Mouse (Mus musculus): ENCODE measurements at regions not wholly inside any gene's neighbourhood (a gene's known extent, or its start where the extent isn't known, plus 50 kb on each side); places are given as distances from the start of the nearest gene placed in this dataset.

GRCm38 (mm10) chr4:110129518-110129917 is 151.7 kb downstream of the Dmrta2 start:
- TF ChIP-seq BHLHE40 (IDR thresholded peaks at IDR 0.05; ENCODE audit: low read depth, low read length) (no peak), IRF4 (IDR thresholded peaks at IDR 0.05; ENCODE audit: low read depth, low read length) (no peak), POLR2A (IDR thresholded peaks at IDR 0.05; ENCODE audit: low read depth, low read length) (no peak), MAX (IDR thresholded peaks at IDR 0.05; ENCODE audit: low read length) (no peak)
- Histone ChIP-seq H3K4me3 (replicated peaks in 1 of 3; ENCODE audit: low read depth in 2 of 3, low read length in 2 of 3, poor library complexity in 1 of 3) (no peak overlapping the region), H3K9ac (ENCODE audit: insufficient read depth, low read depth) (no peak overlapping the region), H3K9me3 (replicated peaks; ENCODE audit: low read length) (no peaks in the 10 kb centered on the region), H3K4me2 (ENCODE audit: insufficient read depth, low read depth, poor library complexity, severe bottlenecking) (no peak overlapping the region), H3K36me3 (replicated peaks in 1 of 2; ENCODE audit: control insufficient read depth in 1 of 2, insufficient read depth in 1 of 2, low read length in 1 of 2) (no peaks in the 10 kb centered on the region), H3K4me1 (ENCODE audit: control insufficient read depth in 1 of 2, insufficient read depth in 2 of 2) (no peaks in the 10 kb centered on the region), H3K27me3 (replicated peaks) (peaks cover 72% of the 10 kb centered on the region), H3K79me2 (replicated peaks; ENCODE audit: control insufficient read depth, extremely low read depth, insufficient read depth, poor library complexity, severe bottlenecking) (no peaks in the 10 kb centered on the region), H3K27ac (ENCODE audit: insufficient read depth, low read depth) (no peak overlapping the region)
- dilution Hi-C loops (cut with MboI; ENCODE audit: extremely low pct_ligation_motif_present, extremely low pct_unique_long_range_greater_than_20kb, low sequenced_read_pairs) (no loop called here), in situ Hi-C loops (cut with MboI; ENCODE audit: low pct_ligation_motif_present, low pct_unique_long_range_greater_than_20kb, low sequenced_read_pairs) (no loop called here)
- DNase-seq (ENCODE audit: extremely low read depth): no peak

- Histone ChIP-seq H3K36me3 (replicated peaks in 1 of 2; ENCODE audit: control insufficient read depth in 1 of 2, insufficient read depth in 1 of 2, low read length in 1 of 2) (no peaks in the 10 kb centered on the region), H3K9ac (ENCODE audit: insufficient read depth, low read depth) (no peak overlapping the region), H3K27ac (ENCODE audit: insufficient read depth, low read depth) (no peak overlapping the region), H3K9me3 (replicated peaks; ENCODE audit: low read length) (no peaks in the 10 kb centered on the region), H3K27me3 (replicated peaks) (peaks cover 76% of the 10 kb centered on the region), H3K79me2 (replicated peaks; ENCODE audit: control insufficient read depth, extremely low read depth, insufficient read depth, poor library complexity, severe bottlenecking) (no peaks in the 10 kb centered on the region), H3K4me1 (ENCODE audit: control insufficient read depth in 1 of 2, insufficient read depth in 2 of 2) (no peaks in the 10 kb centered on the region), H3K4me3 (replicated peaks in 1 of 3; ENCODE audit: low read depth in 2 of 3, low read length in 2 of 3, poor library complexity in 1 of 3) (no peak overlapping the region), H3K4me2 (ENCODE audit: insufficient read depth, low read depth, poor library complexity, severe bottlenecking) (no peak overlapping the region)
- in situ Hi-C loops (cut with MboI; ENCODE audit: low pct_ligation_motif_present, low pct_unique_long_range_greater_than_20kb, low sequenced_read_pairs): no loop called here
- TF ChIP-seq SMC3 (IDR thresholded peaks at IDR 0.05; ENCODE audit: low read depth, low read length): no peak
- TF ChIP-seq ZKSCAN1 (IDR thresholded peaks at IDR 0.05; ENCODE audit: borderline replicate concordance, low read depth, low read length): no peak
- TF ChIP-seq HCFC1 (IDR thresholded peaks at IDR 0.05; ENCODE audit: low read depth, low read length): no peak
- TF ChIP-seq ELF1 (IDR thresholded peaks at IDR 0.05; ENCODE audit: low read depth, low read length): no peak
- no peak for TF ChIP-seq MXI1 (IDR thresholded peaks at IDR 0.05; ENCODE audit: low read depth, low read length)
- TF ChIP-seq CHD1 (IDR thresholded peaks at IDR 0.05; ENCODE audit: low read depth, low read length): no peak
- TF ChIP-seq MAFK (IDR thresholded peaks at IDR 0.05; ENCODE audit: insufficient replicate concordance, low read length): no peak
- TF ChIP-seq TCF12 (IDR thresholded peaks at IDR 0.05; ENCODE audit: low read depth, low read length): no peak
- TF ChIP-seq KAT2A (IDR thresholded peaks at IDR 0.05; ENCODE audit: insufficient replicate concordance, low read length): no peak
- no peak for TF ChIP-seq IRF4 (IDR thresholded peaks at IDR 0.05; ENCODE audit: low read depth, low read length)
- no peak for TF ChIP-seq NELFE (IDR thresholded peaks at IDR 0.05; ENCODE audit: low read depth, low read length)
- TF ChIP-seq MAX (IDR thresholded peaks at IDR 0.05; ENCODE audit: low read length): no peak
- peak; percentile 3 for DNase-seq (ENCODE audit: extremely low read depth)
- dilution Hi-C loops (cut with MboI; ENCODE audit: extremely low pct_ligation_motif_present, extremely low pct_unique_long_range_greater_than_20kb, low sequenced_read_pairs): no loop called here
Observed at GRCm38 (mm10) chr4:110132061-110132460, 154.2 kb downstream of the Dmrta2 start.

- Histone ChIP-seq H3K9ac (ENCODE audit: insufficient read depth, low read depth) (no peak overlapping the region), H3K27ac (ENCODE audit: insufficient read depth, low read depth) (no peak overlapping the region), H3K27me3 (replicated peaks) (peaks cover 81% of the 10 kb centered on the region), H3K79me2 (replicated peaks; ENCODE audit: control insufficient read depth, extremely low read depth, insufficient read depth, poor library complexity, severe bottlenecking) (no peaks in the 10 kb centered on the region), H3K4me1 (ENCODE audit: control insufficient read depth in 1 of 2, insufficient read depth in 2 of 2) (no peaks in the 10 kb centered on the region), H3K36me3 (replicated peaks in 1 of 2; ENCODE audit: control insufficient read depth in 1 of 2, insufficient read depth in 1 of 2, low read length in 1 of 2) (no peaks in the 10 kb centered on the region), H3K4me2 (ENCODE audit: insufficient read depth, low read depth, poor library complexity, severe bottlenecking) (no peak overlapping the region), H3K9me3 (replicated peaks; ENCODE audit: low read length) (no peaks in the 10 kb centered on the region), H3K4me3 (replicated peaks in 1 of 3; ENCODE audit: low read depth in 2 of 3, low read length in 2 of 3, poor library complexity in 1 of 3) (no peak overlapping the region)
- in situ Hi-C loops (cut with MboI; ENCODE audit: low pct_ligation_motif_present, low pct_unique_long_range_greater_than_20kb, low sequenced_read_pairs): no loop called here
- DNase-seq (ENCODE audit: extremely low read depth): no peak
- dilution Hi-C loops (cut with MboI; ENCODE audit: extremely low pct_ligation_motif_present, extremely low pct_unique_long_range_greater_than_20kb, low sequenced_read_pairs): no loop called here
- no peak for TF ChIP-seq RCOR1 (conservative IDR thresholded peaks at IDR 0.05; ENCODE audit: low read depth, low read length)
- TF ChIP-seq KAT2A (IDR thresholded peaks at IDR 0.05; ENCODE audit: insufficient replicate concordance, low read length): no peak
Observed at GRCm38 (mm10) chr4:110134036-110134435, 156.2 kb downstream of the Dmrta2 start.
